Mouse (Mus musculus) natural killer cell, adult 2 months (primary cell): ENCODE data around the gene Polr2c.
"Not testable (repeated sequence)": the region's sequence is repeated elsewhere in the genome, so short reads cannot be mapped to it uniquely, and the experiment has no call there.

ENCODE experiments used
- DNase-seq, 2 experiments: peaks; one replicate each; pipeline ENCODE4 v3.0.0; 2022; ENCODE audit warnings: low spot score in 2 of 2

The Polr2c gene

DNA sequence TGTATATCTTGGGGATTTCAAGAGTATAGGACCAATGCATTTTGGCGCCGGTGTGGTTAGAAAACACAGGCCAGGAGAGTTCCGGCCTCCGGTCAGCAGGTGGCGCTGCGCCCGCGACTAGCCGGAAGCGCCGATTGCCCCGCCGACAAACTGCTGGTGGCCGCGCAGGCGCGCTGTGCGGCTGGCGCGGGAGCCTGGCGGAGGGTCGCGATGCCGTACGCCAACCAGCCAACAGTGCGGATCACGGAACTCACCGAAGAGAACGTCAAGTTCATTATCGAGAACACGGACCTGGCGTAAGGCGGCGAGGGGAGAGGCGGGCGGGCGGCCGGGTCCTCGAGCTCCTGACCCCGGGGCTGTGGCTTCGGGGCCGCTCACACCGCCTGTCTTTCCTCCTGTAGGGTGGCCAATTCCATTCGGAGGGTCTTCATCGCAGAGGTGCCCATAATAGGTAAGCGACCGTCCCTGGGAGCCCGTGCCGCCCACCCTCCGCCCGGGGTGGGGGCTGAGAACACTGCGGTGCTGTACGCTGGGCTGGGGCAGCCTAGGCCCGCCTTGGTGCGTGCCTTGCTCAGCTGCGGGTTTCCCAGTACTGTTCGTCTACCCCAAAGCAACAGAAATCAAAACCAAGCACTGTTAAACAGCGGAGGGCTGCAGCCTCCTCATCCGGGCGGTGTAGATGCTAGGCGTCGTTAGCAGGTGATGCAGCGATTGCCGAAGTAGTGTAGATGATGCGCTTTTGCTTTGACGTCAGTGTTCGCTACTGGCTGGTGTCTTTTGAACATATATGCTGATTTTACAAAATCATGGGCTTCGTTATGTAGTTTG, at the start of gene Polr2c:
Gene Polr2c, plus strand, starts transcription at position 105 of the 828 bp plus-strand sequence.
- DNase-seq = peak; percentile 82 to 90

DNA sequence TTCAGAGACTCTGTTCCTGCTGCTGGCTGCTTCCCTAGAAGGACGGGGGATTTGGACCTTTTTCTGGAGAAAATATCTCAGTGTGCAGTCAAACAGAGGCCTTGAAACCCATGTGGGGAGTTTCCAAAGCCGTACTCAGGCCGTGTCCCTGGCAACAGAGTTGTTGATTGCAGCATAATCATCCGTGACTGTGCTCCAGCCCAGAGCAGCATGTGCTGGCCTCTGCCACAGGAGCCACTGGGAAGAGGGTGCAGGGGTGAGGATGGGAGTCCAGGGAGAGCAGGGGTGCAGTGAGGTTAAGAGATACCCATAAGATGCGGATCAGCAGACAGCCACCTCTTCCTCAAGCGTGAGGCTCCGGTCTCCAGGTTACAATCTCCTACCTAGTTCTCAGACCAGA, 49.7 kb upstream of the Polr2c start:
- no peak for DNase-seq

DNA sequence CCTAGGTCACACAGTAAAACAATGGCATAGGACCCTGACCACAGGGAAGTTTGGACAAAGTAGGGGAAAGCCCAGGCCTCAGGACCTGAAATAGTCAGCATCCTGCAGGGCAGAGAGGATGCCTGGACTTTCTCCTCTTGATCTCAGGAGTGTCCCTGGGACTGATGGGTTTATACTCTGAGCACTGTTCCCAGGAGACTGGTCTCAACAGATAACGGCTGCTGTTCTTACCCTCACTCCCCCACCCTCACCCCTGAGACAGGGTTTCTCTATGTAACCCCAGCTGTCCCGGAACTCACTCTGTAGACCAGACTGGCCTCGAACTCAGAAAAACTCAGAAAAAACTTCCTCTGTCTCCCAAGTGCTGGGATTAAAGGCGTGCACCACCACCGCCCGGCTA, 48.9 kb upstream of the Polr2c start:
- DNase-seq = no peak

DNA sequence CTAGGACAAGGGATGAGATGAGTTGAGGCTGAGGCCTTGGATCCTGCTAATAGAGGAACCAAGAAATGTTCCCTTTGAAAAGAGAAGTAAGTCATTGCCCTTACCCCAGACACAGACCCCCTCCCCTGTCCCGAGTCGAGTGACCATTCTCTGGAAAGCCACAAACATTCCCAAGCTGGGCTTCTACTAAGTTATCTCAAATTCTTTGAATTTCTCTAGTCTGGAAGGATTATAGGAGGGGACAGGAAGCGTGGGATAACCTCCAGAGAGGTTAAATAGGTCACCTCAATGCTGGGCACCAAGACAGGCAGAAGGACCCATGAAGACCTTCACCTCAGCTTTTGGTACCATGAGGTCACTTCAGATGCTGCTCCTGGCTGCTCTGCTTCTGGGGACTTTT, 47.1 kb upstream of the Polr2c start, which contains the start of gene Ccl17:
Gene Ccl17, plus strand, starts transcription at position 301 of the 400 bp plus-strand sequence.
- no peak for DNase-seq

DNA sequence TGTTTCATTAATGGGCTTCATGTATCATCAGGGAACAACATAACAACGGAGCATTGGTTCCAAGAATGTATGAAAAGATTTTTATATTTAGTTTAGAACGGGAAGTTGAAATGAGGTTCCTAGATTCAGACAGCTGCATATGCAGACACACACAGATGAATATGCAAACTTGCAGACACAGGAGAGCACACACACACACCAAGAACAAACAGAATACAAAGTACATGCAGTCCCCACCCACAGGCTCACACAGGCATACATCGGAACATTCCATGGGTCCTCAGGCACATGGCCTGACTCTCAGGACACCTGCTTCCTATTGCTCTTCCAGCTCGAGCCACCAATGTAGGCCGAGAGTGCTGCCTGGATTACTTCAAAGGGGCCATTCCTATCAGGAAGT, 46.4 kb upstream of the Polr2c start:
- no peak for DNase-seq

DNA sequence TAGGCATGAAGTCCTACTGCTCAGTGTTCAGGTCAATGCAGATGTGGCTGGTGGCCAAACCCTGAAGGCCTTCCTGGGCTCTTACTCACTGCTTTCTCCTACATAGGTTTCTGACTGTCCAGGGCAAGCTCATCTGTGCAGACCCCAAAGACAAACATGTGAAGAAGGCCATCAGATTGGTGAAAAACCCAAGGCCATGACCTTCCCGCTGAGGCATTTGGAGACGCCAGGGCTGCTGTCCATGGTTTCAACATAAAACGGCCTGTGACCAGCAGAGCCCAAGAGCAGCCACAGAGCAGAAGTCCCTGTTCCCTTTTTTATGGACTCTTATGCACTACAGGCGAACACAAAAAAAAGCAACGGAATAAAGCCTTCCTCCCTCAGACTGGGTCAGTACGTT, 45.6 kb upstream of the Polr2c start:
- no peak for DNase-seq

DNA sequence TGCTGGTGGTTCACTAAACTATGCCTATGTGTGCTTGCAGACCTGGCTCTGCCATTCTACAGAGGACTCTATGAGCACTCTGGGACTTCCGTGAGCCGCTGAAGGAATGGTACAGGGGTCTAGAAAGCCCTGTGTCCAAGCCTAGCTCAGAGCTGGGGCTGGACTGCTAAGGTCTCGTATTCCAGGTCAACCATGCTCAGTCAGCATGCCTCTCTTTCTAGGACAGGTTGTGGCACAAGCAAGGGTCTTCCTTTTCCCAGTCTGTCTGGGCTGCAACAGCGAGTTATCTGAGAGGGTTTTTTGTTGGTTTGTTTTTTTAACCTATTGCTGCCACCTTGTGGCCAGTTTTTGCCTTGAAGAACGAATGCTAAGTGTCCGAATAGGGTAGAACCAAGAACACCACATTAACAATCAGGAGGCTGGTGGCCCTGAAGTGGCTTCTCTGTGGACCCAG, 44.6 kb upstream of the Polr2c start:
- peak; percentile 74 to 82 for DNase-seq

DNA sequence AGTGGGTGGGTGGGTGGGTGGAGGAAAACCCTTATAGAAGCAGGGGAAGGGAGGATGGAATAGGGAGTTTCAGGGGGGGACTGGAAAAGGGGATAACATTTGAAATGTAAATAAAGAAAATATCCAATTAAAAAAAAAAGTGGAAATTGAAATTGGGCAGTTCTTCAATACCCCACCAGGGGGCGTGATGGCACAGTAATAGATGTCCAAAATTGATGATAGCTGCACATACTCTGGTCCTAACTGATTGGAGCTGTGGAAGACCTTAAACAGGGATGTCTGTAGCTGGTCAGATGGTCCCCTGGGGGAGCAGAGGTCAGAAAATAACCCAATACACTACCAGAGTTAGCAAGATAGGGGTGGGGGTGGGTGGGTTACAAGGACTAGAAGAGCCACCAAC, 42.7 kb upstream of the Polr2c start:
- DNase-seq = peak; percentile 31 to 48

DNA sequence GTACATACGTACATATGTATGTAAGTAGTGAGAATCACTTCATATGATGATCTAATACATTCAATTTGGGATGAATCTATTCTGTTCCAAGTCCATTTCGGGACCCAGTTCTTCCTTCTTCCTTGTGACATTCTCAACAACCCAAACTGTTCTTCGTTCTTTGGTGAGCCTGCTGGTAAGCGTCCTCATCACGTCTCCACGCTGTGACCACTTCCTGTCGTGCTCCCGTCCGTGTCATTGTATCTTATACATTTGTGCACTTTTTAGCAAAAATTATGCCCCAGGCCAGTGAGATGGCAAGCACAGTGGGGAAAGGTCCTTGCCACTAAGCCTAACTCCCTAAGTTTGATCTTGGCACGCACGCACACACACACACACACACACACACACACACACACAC, 39.3 kb upstream of the Polr2c start:
- no peak for DNase-seq

DNA sequence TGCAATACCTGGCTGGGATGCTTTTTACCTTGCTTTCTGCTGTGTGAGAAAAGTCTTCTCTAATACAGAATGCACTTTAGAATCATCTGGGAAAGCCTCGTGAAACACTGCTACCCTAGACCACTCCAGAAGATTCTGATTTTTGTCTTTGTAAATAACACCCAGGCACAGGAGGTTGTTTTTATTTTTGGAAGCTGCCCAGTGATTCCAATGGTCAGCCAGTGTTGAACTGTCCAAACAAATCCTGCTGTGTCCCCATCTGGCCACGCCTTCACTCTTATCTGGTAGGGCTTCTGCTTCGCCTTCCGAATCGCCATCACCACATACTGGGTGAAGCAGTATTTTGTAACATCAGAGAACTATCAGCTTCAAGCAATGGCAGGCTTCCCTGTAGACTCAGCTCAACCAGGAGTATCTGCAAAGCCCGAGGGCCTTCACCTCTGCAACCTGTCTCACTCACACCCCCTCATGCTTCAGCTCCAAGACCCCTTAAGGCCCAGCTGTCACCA, 37.5 kb upstream of the Polr2c start:
- DNase-seq = no peak

DNA sequence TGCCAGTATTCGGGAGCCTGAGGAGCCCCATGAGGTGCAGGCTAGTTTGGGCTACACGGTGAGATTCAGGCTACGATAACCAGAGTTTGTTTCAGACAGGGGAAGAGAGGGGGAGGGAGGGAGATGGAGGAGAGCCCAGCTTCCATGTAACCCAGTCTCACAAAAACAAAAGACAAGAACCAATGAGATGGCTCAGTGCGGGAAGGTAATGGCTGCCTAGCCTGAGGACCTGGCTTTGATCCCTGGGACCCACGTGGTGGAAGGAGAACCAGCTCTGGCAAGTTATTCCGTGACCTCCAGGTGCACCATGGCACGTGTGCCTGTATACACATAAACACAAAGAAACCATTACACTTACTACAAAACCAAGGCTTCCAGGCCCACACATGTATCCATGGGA, 36.7 kb upstream of the Polr2c start:
- no peak for DNase-seq

DNA sequence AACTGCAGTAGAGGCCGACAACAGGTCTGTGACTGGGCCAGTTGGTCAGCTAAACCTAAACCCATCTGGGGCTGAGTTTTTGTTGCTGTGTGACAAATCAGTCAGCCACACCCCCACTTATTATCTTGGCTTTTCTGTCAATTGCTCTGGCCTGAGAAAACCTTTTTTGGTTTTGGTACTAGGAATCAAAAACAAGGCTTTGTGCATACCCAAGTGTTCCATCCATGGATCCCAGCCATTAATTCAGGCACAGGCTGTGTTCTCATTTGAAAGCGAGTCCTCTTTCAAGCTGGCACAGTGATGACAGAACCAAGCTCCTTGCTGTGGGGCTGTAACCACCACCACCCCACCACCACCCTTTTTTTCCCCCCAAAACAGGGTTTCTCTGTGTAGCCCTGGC, 35.9 kb upstream of the Polr2c start:
- no peak for DNase-seq

DNA sequence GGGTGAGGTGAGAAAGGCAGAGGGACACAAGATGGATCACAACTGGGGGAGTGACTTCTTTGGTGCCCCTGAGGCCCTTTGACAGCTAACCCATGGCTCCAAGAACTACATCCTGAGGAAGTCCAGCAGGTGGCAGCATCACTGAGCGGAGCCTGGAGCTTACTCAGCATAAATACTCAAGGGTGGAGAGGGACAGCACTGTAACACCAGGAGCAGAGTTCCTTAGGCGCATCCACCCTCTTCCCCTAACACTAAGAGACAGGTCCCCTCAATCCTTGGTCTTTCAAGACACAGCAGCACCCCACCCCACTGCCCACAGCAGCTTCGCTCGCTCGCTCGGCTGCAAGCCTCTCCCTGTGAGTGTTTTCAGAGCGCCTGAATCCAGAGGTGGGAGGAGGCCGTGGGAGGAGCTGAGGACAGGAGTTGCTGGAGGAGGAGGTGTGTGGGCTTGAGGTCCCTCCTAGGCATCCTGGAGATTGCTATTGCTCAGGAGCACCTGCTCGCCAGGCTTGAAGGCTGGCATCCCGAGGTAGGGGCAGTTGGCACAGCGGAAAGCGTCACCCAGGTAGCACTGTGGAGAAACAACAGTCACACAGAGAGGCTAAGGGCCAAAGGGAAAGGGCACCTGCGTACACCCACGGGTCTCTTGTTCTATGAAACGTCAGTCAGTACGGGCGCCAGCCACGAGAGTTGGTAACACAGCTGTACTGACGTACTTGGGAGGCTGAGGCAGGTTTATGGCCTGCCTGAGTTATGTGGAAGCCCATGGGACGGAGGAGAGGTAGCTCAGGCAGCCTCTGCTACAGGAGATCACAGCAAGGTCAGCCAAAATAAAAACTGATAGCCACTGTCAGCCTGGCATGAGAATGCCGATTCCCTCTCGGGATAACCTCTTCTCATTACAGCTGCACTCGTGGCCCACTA, 34.4 kb upstream of the Polr2c start:
- peak in 1 of 2 experiments; percentile 30 for DNase-seq

DNA sequence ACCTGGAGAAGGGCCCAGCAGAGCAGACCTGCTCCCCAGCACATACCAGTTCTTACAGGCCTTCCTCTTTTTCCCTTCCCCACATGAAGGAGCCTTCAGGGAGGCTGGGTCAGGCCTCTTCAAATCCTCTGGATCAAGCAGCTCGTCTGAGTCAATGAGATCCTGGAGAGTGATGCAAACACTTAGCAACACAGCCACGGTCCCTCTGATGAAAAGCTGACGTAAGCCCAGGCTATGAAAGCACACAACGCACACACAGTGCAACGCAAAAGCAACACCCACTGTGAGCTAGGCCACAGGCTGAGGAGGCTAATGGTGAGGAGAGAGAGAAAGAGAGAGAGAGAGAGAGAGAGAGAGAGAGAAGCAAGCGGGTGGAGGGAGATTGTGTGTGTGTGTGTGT, 32.1 kb upstream of the Polr2c start:
- no peak for DNase-seq

DNA sequence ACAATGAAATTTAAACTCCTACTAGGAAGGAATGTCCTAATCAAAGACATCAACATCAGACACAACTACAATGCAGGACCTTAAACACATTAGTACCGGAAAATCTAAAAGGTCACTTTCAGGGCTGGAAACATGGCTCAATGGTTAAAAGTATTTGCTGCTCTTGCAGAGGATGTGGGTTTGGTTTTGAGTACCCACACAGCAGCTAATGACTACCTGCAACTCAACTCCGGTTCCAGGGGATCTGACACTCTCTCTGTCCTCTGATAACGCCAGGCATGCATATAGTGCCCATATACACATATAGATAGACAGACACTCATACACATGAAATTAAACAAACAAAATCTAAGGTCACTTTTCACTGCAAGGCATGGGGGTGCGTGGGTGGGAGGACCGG, 31.0 kb upstream of the Polr2c start:
- peak in 1 of 2 experiments; percentile 8 for DNase-seq

DNA sequence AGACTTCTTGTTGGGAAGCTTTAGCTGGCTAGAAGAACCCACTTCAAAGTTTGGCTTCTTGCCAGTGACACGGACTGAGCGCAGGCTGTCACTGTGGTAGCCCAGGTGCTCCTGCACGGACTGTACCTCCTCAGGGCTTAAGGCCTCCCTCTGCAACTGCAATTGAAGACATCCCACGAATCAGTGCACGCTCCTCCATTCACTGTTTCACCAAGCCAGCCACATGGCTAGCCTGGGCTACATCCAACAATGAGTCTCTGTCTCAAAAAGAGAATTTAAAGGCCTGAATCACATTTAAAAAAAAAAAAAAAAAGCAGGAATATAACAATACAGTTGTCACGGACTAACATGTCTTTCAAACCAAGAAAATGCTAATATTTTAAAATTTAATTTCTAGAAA, 29.0 kb upstream of the Polr2c start:
- DNase-seq = no peak

DNA sequence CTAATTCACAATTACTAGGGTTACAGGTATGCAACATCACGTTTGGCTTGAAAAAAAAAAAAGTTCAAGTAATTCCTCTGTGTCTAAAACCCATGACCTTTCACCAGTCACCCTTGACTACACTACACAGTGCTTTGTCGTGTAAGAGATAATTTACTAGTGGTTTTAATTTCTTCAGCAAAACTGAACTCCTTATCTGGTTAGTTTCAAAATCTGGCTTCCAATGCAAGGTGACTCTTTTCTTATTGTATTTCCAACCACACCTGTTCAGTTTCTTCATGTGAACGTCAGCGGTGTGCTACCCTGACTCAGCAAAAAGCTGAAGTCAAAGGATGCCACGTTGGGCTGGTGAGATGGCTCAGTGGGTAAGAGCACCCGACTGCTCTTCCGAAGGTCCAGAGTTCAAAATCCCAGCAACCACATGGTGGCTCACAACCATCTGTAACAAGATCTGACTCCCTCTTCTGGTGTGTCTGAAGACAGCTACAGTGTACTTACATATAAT, 23.3 kb upstream of the Polr2c start:
- not testable (repeated sequence) for DNase-seq

DNA sequence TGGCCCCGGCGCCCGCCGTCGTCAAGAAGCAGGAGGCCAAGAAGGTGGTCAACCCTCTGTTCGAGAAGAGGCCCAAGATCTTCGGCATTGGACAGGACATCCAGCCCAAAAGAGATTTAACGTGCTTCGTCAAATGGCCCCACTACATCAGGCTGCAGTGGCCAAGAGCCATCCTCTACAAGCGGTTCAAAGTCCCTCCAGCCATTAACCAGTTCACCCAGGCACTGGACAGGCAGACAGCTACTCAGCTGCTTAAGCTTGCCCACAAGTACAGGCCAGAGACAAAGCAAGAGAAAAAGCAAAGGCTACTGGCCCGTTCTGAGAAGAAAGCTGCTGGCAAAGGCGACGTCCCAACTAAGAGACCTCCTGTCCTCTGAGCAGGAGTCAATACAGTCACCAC, 21.5 kb upstream of the Polr2c start:
- not testable (repeated sequence) for DNase-seq

DNA sequence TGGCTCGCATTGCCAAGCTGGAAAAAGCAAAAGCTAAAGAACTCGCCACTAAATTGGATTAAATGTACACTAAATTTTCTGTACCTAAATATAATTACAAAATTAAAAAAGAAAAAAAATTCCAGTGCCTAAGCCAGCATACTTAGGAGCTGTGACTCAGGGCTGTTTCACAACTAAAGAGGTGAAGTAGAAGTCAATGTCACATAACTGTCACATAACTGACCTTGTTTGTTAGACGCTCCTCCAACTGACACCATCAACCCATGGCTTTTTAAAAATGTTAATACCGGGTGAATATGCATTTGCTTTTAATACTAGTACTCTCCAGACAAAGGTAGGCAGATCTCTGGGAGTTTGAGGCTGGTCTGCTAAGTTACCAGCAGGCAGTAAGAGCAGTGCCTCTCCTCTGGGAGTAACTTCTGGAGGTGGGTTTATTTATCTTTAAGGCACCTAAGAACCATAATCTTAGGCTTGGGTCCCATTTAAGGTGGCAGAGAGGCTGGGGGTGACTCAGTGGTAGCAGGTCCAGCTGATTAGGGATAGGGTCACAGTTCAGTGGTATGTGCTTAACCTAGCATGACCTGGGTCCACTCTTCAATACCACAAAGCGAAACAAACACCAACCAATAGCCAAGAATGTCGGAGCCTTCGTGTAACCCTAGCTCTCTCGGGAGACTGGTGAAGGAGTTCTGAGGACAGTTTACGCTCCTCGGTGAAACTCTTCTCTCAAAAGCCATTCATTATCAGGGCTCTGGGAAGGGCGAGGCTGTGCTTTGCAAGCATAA, 20.6 kb upstream of the Polr2c start:
- DNase-seq = no peak

DNA sequence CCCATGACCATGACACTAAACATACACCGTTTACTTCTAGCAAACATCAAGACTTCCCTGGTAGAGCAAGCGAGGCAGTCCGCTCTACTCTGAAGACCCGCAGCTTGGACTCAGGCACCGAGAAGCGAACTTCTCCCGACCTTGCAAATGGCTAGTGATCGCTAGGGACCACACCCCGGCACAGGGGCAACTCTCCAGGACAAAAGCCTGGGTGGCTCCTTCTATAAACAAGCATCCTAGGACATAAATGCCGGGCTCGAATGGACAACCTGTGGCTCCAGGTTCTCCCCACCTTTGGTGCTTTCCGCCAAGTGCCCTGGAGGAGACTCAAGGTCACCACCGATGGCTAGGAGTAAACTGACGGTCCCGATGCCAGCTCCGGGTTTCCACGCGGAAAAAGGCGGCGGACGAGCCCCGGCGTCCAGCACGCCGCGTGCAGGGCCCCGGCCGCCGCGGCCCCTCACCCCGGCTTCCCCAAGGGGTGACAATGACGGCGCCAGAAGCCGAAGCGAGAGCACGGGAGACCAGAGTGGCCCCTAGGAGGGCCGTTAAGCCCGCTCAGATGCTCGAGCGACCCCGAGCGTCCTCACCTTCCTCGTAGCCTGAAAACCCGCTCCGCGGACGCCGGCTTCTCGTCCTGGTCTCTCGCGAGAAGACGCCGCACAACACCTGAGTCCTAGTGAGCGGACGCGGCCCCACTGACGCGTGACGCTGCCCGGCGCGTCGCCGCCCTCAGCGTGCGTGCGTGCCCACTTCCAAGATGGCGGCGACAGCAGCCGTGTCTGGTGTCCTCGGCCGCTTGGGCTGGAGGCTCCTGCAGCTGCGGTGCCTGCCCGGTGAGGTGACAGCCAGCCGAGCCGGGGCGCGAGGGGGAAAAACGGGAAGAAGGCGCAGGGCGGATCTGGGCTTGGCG, 19.3 kb upstream of the Polr2c start, which contains the start of the genes Coq9 and Ciapin1:
Gene Coq9, plus strand, starts transcription at position 660 of the 913 bp plus-strand sequence.
Gene Ciapin1, minus strand, starts transcription at position 697 of the 913 bp plus-strand sequence.
- peak; percentile 89 to 93 for DNase-seq
